Mouse (Mus musculus): ENCODE results near the gene Arhgef16.

GRCm38 (mm10) chr4:154240608-154241007, 60.9 kb downstream of the Arhgef16 start:
- TF ChIP-seq CTCF (IDR thresholded peaks at IDR 0.05; ENCODE audit: low read depth) (peak; percentile 44; the same call in 1 of the 2 replicates), EP300 (optimal IDR thresholded peaks at IDR 0.05) (no peak)

Measured in stomach, postnatal 0 days (tissue).